Mouse (Mus musculus): ENCODE results near the gene Atp9a. TPM values are rescaled to one million over a fixed set of nuclear protein-coding genes. Genes with fewer than 3 reads are reported as not detected.
A peak's percentile ranks its signal among the peaks of the same experiment; 100 is the strongest.

Atp9a gene
- polyA plus RNA-seq, 1 experiment from 2014 or later, result 28.3 TPM

DNA sequence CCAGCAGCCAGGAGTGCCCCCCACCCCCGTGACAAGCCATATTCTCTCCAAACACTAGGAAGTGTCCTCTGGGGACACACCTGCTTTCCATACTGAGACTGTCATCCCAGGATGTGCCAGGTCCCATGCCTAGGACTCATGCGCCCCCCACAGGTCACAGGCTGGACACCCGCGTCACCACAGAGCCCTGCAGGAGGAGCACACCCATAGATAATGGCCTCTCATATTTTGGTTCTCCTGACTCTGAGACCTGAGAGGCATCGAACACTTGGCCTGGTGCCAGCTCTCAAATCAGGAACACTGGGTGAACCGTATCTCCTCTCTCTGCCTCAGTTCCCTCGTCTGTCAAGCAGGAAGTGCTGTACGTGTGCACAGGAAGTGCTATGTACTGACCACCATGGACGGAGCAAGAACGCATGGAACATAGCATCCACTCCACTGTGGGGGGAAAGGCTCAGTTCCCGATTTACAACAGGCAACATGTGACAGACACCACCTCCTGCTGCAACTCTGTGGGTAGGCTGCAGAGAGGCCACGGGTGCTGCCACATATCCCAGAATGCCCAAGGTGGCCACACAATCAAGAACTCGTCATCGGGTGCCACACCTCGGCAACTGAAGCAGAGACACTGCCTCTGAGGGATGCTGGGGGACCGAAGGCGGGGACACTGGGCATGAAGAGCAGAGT lies 87.1 kb downstream of the Atp9a start:
- H3K4me1 ChIP-seq, result no peaks in the 10 kb centered on the region
- no peak overlapping the region for H3K4me3 ChIP-seq (replicated peaks)
- no peak for ATAC-seq (ENCODE audit: low FRiP score)
- no peak overlapping the region for H3K4me2 ChIP-seq
- no peaks in the 10 kb centered on the region for H3K27me3 ChIP-seq
- H3K36me3 ChIP-seq (replicated peaks), result peaks cover 32% of the 10 kb centered on the region
- no peak overlapping the region for H3K27ac ChIP-seq
- H3K9ac ChIP-seq, result no peak overlapping the region
- H3K9me3 ChIP-seq, result no peaks in the 10 kb centered on the region
- 78% methylated on average over 17 of the region's 17 CpGs for WGBS

DNA sequence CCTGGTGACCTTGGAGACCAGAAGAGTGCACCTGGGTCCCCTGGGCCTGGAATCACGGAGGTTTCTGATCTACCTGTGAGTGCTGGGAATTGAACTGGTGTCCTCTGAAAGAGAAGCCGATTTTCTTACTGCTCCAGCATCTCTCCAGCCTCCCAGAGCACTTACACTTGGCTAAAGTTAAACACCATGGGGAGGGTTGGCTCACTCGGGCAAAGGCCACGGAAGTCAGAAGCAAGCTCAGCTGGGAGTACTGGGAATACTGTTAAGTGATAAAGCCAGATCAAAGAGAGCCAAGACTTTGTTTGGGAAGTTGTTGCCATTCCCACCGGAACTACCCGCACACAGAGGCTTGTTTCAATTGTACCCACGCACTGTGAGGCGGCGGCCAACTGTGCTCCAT lies 87.7 kb downstream of the Atp9a start:
- Histone ChIP-seq H3K9ac (no peak overlapping the region), H3K4me3 (replicated peaks) (no peak overlapping the region), H3K36me3 (replicated peaks) (peaks cover 29% of the 10 kb centered on the region), H3K27ac (no peak overlapping the region), H3K27me3 (no peaks in the 10 kb centered on the region), H3K4me1 (no peaks in the 10 kb centered on the region), H3K4me2 (no peak overlapping the region), H3K9me3 (no peaks in the 10 kb centered on the region)
- no peak for ATAC-seq (ENCODE audit: low FRiP score)
- WGBS, result 76% methylated on average over 9 of the region's 9 CpGs

DNA sequence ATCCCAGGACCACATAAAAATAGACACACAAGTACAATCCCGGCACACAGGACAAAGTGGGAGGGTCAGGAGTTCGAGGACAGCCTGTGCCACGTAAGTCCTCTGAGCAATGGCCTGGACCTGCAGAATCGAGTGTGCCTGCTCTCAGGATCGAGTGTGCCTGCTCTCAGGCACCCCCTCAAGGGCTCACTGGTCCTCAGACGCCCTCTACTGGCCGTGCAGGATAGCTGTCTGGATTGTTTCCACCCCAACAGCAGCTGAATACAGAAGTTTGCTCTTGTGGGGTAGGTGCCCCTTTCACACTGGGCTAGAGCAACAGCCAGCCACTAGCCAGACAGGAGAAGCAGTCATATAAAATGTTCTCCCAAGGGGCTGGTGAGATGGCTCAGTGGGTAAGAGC lies 90.5 kb downstream of the Atp9a start:
- H3K9me3 ChIP-seq, result no peaks in the 10 kb centered on the region
- H3K36me3 ChIP-seq (replicated peaks), result peaks cover 43% of the 10 kb centered on the region
- H3K9ac ChIP-seq, result no peak overlapping the region
- WGBS, result 50% methylated on average over 7 of the region's 7 CpGs
- H3K4me1 ChIP-seq, result no peaks in the 10 kb centered on the region
- no peaks in the 10 kb centered on the region for H3K27me3 ChIP-seq
- no peak overlapping the region for H3K27ac ChIP-seq
- no peak overlapping the region for H3K4me3 ChIP-seq (replicated peaks)
- no peak for ATAC-seq (ENCODE audit: low FRiP score)
- no peak overlapping the region for H3K4me2 ChIP-seq

DNA sequence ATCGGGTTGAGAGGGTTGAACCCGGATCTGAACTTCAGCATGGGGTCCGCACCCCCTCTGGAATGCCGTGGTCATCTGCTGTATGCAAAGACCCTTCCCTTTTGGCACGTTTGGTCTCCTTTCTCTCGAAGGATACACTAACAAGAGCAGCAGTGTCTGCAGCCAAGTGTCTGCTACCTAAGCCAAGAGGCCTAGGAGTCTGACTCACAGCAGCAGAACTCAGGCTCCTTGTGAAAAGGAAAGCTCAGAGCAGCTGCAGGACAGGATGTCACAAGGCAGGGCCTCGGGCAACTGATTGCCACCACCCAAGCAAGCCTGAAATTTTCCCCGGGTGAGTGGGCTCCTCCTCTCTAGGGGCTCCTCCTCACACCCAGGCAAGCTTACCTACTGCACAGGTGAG lies 94.0 kb downstream of the Atp9a start:
- Histone ChIP-seq H3K36me3 (replicated peaks) (peaks cover 41% of the 10 kb centered on the region), H3K27ac (no peak overlapping the region)
- 83% methylated on average over 8 of the region's 8 CpGs for WGBS

DNA sequence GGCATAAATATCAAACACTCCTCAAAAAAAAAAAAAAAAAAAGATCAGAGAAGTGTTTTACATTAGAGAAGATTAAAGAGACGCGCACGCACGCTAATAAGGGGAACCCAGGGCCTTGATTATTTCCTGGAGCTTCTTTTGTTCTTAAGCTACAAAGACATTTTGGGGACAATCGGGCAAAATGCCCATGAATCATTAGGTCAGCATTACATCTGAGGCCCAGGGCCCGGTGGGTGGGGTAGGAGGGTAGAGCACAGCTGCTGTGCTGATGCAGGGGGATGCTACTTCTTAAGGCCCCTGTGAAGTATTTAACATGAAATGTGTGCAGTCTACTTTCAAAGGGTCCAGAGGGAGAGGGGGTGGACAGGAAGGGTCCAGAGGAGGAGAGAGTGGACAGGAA lies 97.4 kb downstream of the Atp9a start:
- 20% methylated on average over 6 of the region's 6 CpGs for WGBS
- peaks cover 26% of the 10 kb centered on the region for H3K4me1 ChIP-seq
- no peak overlapping the region for H3K4me2 ChIP-seq
- no peak overlapping the region for H3K4me3 ChIP-seq (replicated peaks)
- peaks cover 6% of the 10 kb centered on the region; the same call in 1 of the 2 replicates for H3K27me3 ChIP-seq
- H3K9ac ChIP-seq, result no peak overlapping the region
- no peaks in the 10 kb centered on the region for H3K9me3 ChIP-seq
- no peak for ATAC-seq (ENCODE audit: low FRiP score)
- no peak overlapping the region for H3K27ac ChIP-seq
- H3K36me3 ChIP-seq (replicated peaks), result peaks cover 37% of the 10 kb centered on the region

More for the DNA sequence above, 94.0 kb downstream of the Atp9a start:
- Histone ChIP-seq H3K4me3 (replicated peaks) (no peak overlapping the region), H3K4me1 (peaks cover 13% of the 10 kb centered on the region), H3K9ac (no peak overlapping the region), H3K9me3 (no peaks in the 10 kb centered on the region), H3K27me3 (0 out of 2 replicates have a peak, but pooled peaks cover 4% of the 10 kb centered on the region), H3K4me2 (no peak overlapping the region)
- ATAC-seq (ENCODE audit: low FRiP score), result no peak

DNA sequence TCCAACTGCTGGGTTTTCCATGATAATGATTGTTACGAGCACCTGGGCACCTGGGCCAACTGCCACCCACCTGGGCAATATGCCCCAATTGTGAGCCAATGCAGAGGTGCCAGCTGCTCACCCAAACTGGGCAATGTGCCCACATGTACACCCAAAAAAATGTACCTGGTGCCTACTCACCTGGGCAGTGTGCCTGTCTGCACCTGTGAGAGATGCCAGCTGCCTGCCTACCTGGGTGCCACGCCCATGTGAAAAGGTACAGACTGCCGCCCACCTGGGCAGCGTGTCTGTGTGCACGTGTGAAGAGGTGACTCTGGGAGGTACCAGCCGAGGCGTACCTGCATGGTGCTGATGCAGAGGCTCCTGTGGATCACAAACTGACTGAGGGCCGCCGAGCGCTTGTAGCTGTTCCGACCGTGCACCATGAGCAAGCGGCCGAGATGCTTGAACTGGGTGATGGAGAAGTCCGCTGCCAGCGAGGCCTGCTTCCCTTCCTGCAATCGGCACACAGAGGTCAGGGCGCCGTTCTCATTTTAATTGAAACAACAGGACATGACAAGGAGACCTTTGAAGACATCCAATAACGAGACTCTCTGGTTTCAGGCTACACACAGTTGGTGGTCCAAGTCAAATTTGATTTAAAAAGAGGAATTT lies 98.6 kb downstream of the Atp9a start:
- Histone ChIP-seq H3K27me3 (peaks cover 9% of the 10 kb centered on the region; the same call in 1 of the 2 replicates), H3K4me3 (replicated peaks) (no peak overlapping the region), H3K4me1 (peaks cover 26% of the 10 kb centered on the region), H3K4me2 (no peak overlapping the region), H3K9ac (no peak overlapping the region), H3K27ac (no peak overlapping the region), H3K36me3 (replicated peaks) (peaks cover 36% of the 10 kb centered on the region), H3K9me3 (no peaks in the 10 kb centered on the region)
- no peak for ATAC-seq (ENCODE audit: low FRiP score)
- 74% methylated on average over 20 of the region's 20 CpGs for WGBS

DNA sequence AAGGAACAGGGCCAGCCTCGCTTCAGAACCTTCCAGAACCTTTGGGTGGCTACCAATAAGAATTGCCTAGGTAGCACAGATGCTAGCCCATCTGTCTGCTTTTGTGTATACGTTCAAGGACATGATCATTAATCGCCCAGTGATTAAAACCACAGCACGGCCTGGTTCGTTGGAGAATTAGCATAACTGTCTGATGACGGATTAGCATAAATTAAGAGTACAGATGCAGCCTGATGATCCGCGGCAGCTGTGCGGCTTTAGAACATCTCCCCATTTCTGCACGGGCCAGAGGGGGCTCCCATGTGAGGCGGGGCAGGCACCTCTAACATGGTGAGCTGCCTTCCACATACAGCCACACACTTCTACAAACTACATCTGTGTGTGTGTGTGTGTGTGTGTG lies 100.0 kb downstream of the Atp9a start:
- H3K9ac ChIP-seq, result no peak overlapping the region
- no peaks in the 10 kb centered on the region for H3K9me3 ChIP-seq
- peak; percentile 68 for ATAC-seq (ENCODE audit: low FRiP score)
- H3K4me3 ChIP-seq (replicated peaks), result no peak overlapping the region
- peaks cover 29% of the 10 kb centered on the region for H3K36me3 ChIP-seq (replicated peaks)
- H3K4me2 ChIP-seq, result no peak overlapping the region
- H3K27me3 ChIP-seq, result peaks cover 9% of the 10 kb centered on the region; the same call in 1 of the 2 replicates
- WGBS, result 37% methylated on average over 11 of the region's 11 CpGs
- H3K27ac ChIP-seq, result peak overlapping the region; percentile 83
- H3K4me1 ChIP-seq, result peaks cover 26% of the 10 kb centered on the region

DNA sequence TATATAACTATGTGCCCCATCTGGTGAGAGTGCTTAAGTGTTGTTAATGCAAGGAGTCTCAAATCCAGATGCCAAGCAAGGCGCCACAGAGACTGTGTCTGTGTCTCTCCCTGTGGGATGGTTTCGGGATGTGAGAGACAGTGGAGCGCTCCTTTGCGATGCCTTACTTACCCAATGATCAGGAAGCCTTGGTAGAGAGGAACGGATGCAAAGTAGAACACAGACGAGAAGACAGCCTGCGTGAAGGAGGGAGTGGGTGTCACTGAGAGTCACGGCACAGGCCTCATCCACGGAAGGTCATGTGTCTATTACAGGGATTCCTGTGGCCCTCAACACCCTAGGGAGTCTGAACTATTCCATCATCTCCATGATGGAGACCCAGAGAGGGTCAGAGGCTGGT lies 101.7 kb downstream of the Atp9a start:
- no peak overlapping the region for H3K4me3 ChIP-seq (replicated peaks)
- no peak overlapping the region for H3K27ac ChIP-seq
- ATAC-seq (ENCODE audit: low FRiP score), result no peak
- H3K36me3 ChIP-seq (replicated peaks), result peaks cover 27% of the 10 kb centered on the region
- no peaks in the 10 kb centered on the region for H3K9me3 ChIP-seq
- peaks cover 22% of the 10 kb centered on the region for H3K4me1 ChIP-seq
- peaks cover 9% of the 10 kb centered on the region; the same call in 1 of the 2 replicates for H3K27me3 ChIP-seq
- no peak overlapping the region for H3K9ac ChIP-seq
- H3K4me2 ChIP-seq, result no peak overlapping the region
- WGBS, result 95% methylated on average over 9 of the region's 9 CpGs

DNA sequence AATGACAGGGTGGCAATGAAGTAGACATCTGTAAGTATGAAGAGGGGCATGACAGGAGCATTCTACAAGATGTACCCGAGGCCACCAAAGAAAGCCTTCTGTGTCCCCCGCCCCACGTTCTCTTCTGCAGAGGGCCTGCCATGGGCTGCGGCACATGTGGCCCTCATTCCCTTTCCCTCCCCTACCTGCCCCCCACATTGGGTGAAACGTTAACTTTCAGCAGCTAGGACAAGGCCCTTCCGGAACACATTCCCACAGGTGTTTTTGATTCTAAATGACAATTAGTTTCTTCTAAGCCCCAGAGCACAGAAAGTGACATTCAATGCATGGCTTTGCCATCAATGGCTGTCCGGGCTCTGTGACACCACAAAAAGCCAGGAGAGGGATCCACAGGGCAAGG lies 107.3 kb downstream of the Atp9a start:
- ATAC-seq (ENCODE audit: low FRiP score), result no peak
- H3K36me3 ChIP-seq (replicated peaks), result peaks cover 20% of the 10 kb centered on the region
- H3K27ac ChIP-seq, result no peak overlapping the region
- no peak overlapping the region for H3K9ac ChIP-seq
- peaks cover 8% of the 10 kb centered on the region; the same call in 1 of the 2 replicates for H3K27me3 ChIP-seq
- no peaks in the 10 kb centered on the region for H3K4me1 ChIP-seq
- H3K4me3 ChIP-seq (replicated peaks), result no peak overlapping the region
- 91% methylated on average over 7 of the region's 7 CpGs for WGBS
- H3K4me2 ChIP-seq, result no peak overlapping the region
- no peaks in the 10 kb centered on the region for H3K9me3 ChIP-seq

DNA sequence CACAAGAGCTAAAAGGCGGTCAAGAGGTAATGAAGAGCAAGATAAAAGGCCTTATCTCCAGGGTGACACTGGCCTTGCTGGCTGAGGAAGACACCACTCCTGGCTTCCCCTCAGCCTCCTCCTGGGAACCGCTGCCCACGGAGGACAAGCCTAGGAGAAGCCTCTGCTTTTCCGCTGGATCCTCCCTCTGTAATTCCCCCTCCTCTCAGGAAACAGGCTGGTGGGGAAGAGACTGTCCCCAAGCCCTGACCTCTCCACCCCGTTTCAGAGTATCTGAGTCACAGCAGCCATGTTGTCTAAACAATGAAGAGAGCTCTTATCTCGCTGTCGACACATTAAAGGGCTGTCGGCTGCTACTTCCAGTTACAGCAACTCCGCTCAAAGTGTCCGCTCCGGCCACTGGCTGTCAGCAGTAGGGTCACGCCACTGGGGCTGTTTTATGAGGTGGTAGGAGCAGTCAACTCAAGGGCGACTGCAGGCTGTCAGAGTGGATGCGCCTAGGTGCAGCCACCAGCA lies 108.8 kb downstream of the Atp9a start:
- ATAC-seq (ENCODE audit: low FRiP score), result no peak
- no peak overlapping the region for H3K27ac ChIP-seq
- WGBS, result 69% methylated on average over 14 of the region's 14 CpGs
- peaks cover 11% of the 10 kb centered on the region for H3K36me3 ChIP-seq (replicated peaks)
- H3K4me2 ChIP-seq, result no peak overlapping the region
- H3K9me3 ChIP-seq, result no peaks in the 10 kb centered on the region
- no peaks in the 10 kb centered on the region for H3K4me1 ChIP-seq
- H3K4me3 ChIP-seq (replicated peaks), result no peak overlapping the region
- peaks cover 4% of the 10 kb centered on the region; the same call in 1 of the 2 replicates for H3K27me3 ChIP-seq
- H3K9ac ChIP-seq, result no peak overlapping the region

DNA sequence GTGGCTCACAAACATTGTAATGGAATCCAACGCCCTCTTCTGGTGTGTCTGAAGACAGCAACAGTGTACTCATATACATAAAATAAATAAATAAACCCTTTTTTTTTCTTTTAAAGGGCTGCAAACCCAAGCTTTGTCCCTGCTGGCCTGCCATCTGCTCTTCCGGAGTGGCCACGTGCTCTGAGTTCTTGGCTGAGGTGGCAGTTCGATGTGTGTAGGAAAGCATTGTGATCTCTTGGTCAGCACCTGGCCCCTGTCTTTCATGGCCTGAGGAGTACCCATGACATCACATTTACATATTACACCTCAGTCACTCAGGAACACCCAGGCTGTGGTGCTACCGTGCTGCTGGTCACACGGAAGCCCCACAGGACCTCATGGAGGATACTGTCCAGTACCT lies 109.7 kb downstream of the Atp9a start:
- peaks cover 5% of the 10 kb centered on the region; the same call in 1 of the 2 replicates for H3K4me1 ChIP-seq
- H3K4me2 ChIP-seq, result no peak overlapping the region
- peaks cover 4% of the 10 kb centered on the region; the same call in 1 of the 2 replicates for H3K27me3 ChIP-seq
- no peak overlapping the region for H3K4me3 ChIP-seq (replicated peaks)
- WGBS, result 89% methylated on average over 6 of the region's 6 CpGs
- no peak overlapping the region for H3K9ac ChIP-seq
- H3K36me3 ChIP-seq (replicated peaks), result peaks cover 10% of the 10 kb centered on the region
- H3K9me3 ChIP-seq, result no peaks in the 10 kb centered on the region
- no peak overlapping the region for H3K27ac ChIP-seq
- ATAC-seq (ENCODE audit: low FRiP score), result no peak

DNA sequence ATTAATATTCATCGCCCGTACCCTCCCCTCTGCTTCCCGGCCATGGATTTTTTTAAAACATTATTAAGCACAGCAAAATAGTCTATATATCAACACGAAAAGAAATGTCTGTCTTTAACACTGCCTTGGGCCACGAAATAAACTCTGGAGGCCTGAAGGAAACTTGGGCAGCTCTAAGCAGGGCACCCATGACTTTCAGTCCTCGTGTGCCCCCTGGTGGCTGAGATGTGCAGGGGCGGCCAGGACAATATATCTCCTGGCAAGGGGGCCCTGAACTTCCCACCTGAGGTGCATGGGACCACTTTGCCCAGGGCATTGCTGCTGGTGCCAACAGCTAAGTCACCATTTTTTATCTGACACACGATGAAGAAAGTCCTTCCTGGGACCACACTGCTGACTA lies 113.4 kb downstream of the Atp9a start:
- Histone ChIP-seq H3K4me1 (peaks cover 24% of the 10 kb centered on the region), H3K4me3 (replicated peaks) (no peak overlapping the region), H3K36me3 (replicated peaks) (0 out of 2 replicates have a peak, but pooled peaks cover 4% of the 10 kb centered on the region), H3K27ac (no peak overlapping the region), H3K4me2 (no peak overlapping the region), H3K27me3 (no peaks in the 10 kb centered on the region), H3K9ac (no peak overlapping the region), H3K9me3 (peaks cover 6% of the 10 kb centered on the region; the same call in 1 of the 2 replicates)
- ATAC-seq (ENCODE audit: low FRiP score), result peak; percentile 67
- WGBS, result 30% methylated on average over 8 of the region's 8 CpGs

Measured in forebrain, embryonic 12.5 days (tissue).